Mouse (Mus musculus) lung, postnatal 0 days (tissue): ENCODE measurements around the gene Bcas2. TPM values are rescaled to one million over a fixed set of nuclear protein-coding genes. Genes with fewer than 3 reads are reported as not detected.
"Not testable (repeated sequence)": the region's sequence is repeated elsewhere in the genome, so short reads cannot be mapped to it uniquely, and the experiment has no call there.

Source experiments
- ATAC-seq: fragments of 200-750 bp; cut with Nextera tagmentation; 2 replicates; pipeline ENCODE4 v1.8.0; 2017; ENCODE audit warnings: moderate library complexity
- DNase-seq: peaks from one replicate; pipeline ENCODE4 v3.0.0-alpha.2; 2016; ENCODE audit warnings: low spot score
- H3K27ac ChIP-seq: fragments of 300-500 bp; sonication (generic); 2 replicates; pipeline ENCODE4 v1.5.1; 2014; ENCODE audit warnings: antibody characterized with exemption, mild to moderate bottlenecking, low read length, mixed read lengths
- H3K27me3 ChIP-seq: fragments of 300-500 bp; sonication (generic); replicated peaks from 2 replicates; pipeline ENCODE4 v1.6.1; 2014; ENCODE audit warnings: low read length, mixed read lengths; ENCODE audit not compliant: insufficient read depth
- H3K36me3 ChIP-seq: fragments of 300-500 bp; sonication (generic); 2 replicates; pipeline ENCODE4 v1.6.1; 2014; ENCODE audit warnings: low read length, mixed read lengths; ENCODE audit not compliant: insufficient read depth
- H3K4me1 ChIP-seq: fragments of 300-500 bp; sonication (generic); 2 replicates; pipeline ENCODE4 v1.6.1; 2014; ENCODE audit warnings: antibody characterized with exemption, low read depth, low read length, mixed read lengths; ENCODE audit not compliant: insufficient read depth
- H3K4me2 ChIP-seq: fragments of 300-500 bp; sonication (generic); replicated peaks from 2 replicates; pipeline ENCODE4 v1.6.1; 2014; ENCODE audit warnings: low read depth, mild to moderate bottlenecking, low read length, moderate library complexity, mixed read lengths
- H3K4me3 ChIP-seq: fragments of 300-500 bp; sonication (generic); 2 replicates; pipeline ENCODE4 v1.5.1; 2014; ENCODE audit warnings: low read depth, low read length
- H3K9ac ChIP-seq: fragments of 300-500 bp; sonication (generic); replicated peaks from 2 replicates; pipeline ENCODE4 v1.6.1; 2014; ENCODE audit warnings: low read depth, mild to moderate bottlenecking
- H3K9me3 ChIP-seq: fragments of 300-500 bp; sonication (generic); 2 replicates; pipeline ENCODE4 v1.6.1; 2016; ENCODE audit warnings: low read length, mixed read lengths
- CTCF ChIP-seq: IDR thresholded peaks from 2 replicates; pipeline ENCODE4 v1.5.1; 2016; ENCODE audit warnings: antibody characterized with exemption, mild to moderate bottlenecking
- EP300 ChIP-seq: IDR thresholded peaks from 2 replicates; pipeline ENCODE4 v1.6.1; 2016; ENCODE audit warnings: antibody characterized with exemption, mild to moderate bottlenecking, control low read depth
- WGBS: fragments of 180-500 bp; shearing (Covaris S2); extraction: QIAGEN DNeasy Blood & Tissue Kit; methylation state at CpG from one replicate; pipeline ENCODE4 v1.1.7; 2014; 5-methylcytosine and 5-hydroxymethylcytosine counted together
- polyA plus RNA-seq: library from polyadenylated mRNA; unstranded; fragments of >200 nt; fragmentation: Nextera tagmentation; extraction: Ambion mirVana; gene quantifications from 2 replicates; pipeline ENCODE4 v1.2.1, GENCODE M21; 2015

Bcas2 gene
- polyA plus RNA-seq, 1 experiment from 2014 or later = 89.8 TPM

GRCm38 (mm10) chr3:103207749-103208148, 36.3 kb downstream of the Bcas2 start:
- Histone ChIP-seq H3K27ac (no peak overlapping the region), H3K9me3 (no peaks in the 10 kb centered on the region), H3K36me3 (no peaks in the 10 kb centered on the region), H3K4me3 (no peak overlapping the region), H3K4me1 (no peaks in the 10 kb centered on the region), H3K27me3 (no peaks in the 10 kb centered on the region), H3K4me2 (no peak overlapping the region), H3K9ac (no peak overlapping the region)
- no peak for TF ChIP-seq EP300
- no peak for TF ChIP-seq CTCF
- 53% methylated on average over 5 of the region's 5 CpGs for WGBS
- no peak for ATAC-seq
- no peak for DNase-seq

GRCm38 (mm10) chr3:103208237-103208636, 36.8 kb downstream of the Bcas2 start:
- TF ChIP-seq EP300 (no peak), CTCF (no peak)
- Histone ChIP-seq H3K4me1 (no peaks in the 10 kb centered on the region), H3K4me3 (no peak overlapping the region), H3K27me3 (no peaks in the 10 kb centered on the region), H3K4me2 (no peak overlapping the region), H3K9ac (no peak overlapping the region), H3K9me3 (no peaks in the 10 kb centered on the region), H3K36me3 (no peaks in the 10 kb centered on the region), H3K27ac (no peak overlapping the region)
- ATAC-seq (no peak), DNase-seq (no peak)
- WGBS = 60% methylated on average over 2 of the region's 2 CpGs

GRCm38 (mm10) chr3:103211101-103211500, 39.6 kb downstream of the Bcas2 start:
- Histone ChIP-seq H3K4me2 (no peak overlapping the region), H3K9ac (no peak overlapping the region), H3K27ac (no peak overlapping the region), H3K4me1 (no peaks in the 10 kb centered on the region), H3K9me3 (no peaks in the 10 kb centered on the region), H3K4me3 (no peak overlapping the region), H3K36me3 (no peaks in the 10 kb centered on the region), H3K27me3 (no peaks in the 10 kb centered on the region)
- no peak for TF ChIP-seq EP300
- no peak for TF ChIP-seq CTCF
- ATAC-seq = no peak
- DNase-seq = no peak
- 60% methylated on average over 2 of the region's 2 CpGs for WGBS

- H3K4me1 ChIP-seq = no peaks in the 10 kb centered on the region
- 68% methylated on average over 1 of the region's 1 CpGs for WGBS
- TF ChIP-seq EP300 = no peak
- no peak for TF ChIP-seq CTCF
- no peaks in the 10 kb centered on the region for H3K36me3 ChIP-seq
- no peak overlapping the region for H3K4me3 ChIP-seq
- H3K9ac ChIP-seq = no peak overlapping the region
- no peaks in the 10 kb centered on the region for H3K27me3 ChIP-seq
- H3K4me2 ChIP-seq = no peak overlapping the region
- ATAC-seq = no peak
- DNase-seq = no peak
- no peaks in the 10 kb centered on the region for H3K9me3 ChIP-seq
- no peak overlapping the region for H3K27ac ChIP-seq
These were observed 40.7 kb downstream of the Bcas2 start for GRCm38 (mm10) chr3:103212142-103212541.

GRCm38 (mm10) chr3:103213537-103213936, 42.1 kb downstream of the Bcas2 start:
- ATAC-seq = no peak

GRCm38 (mm10) chr3:103214593-103215285, 43.3 kb downstream of the Bcas2 start:
- H3K9me3 ChIP-seq = no peaks in the 10 kb centered on the region
- no peak for ATAC-seq

More at GRCm38 (mm10) chr3:103213537-103213936, 42.1 kb downstream of the Bcas2 start:
- TF ChIP-seq CTCF = no peak
- no peak for TF ChIP-seq EP300
- DNase-seq = no peak
- WGBS = 62% methylated on average over 5 of the region's 5 CpGs
- no peak overlapping the region for H3K4me2 ChIP-seq
- H3K9me3 ChIP-seq = no peaks in the 10 kb centered on the region
- no peaks in the 10 kb centered on the region for H3K4me1 ChIP-seq
- H3K36me3 ChIP-seq = no peaks in the 10 kb centered on the region
- no peak overlapping the region for H3K9ac ChIP-seq
- H3K4me3 ChIP-seq = no peak overlapping the region
- no peak overlapping the region for H3K27ac ChIP-seq
- no peaks in the 10 kb centered on the region for H3K27me3 ChIP-seq

GRCm38 (mm10) chr3:103215399-103215798, 43.9 kb downstream of the Bcas2 start:
- H3K27ac ChIP-seq, H3K4me1 ChIP-seq, ATAC-seq, H3K9me3 ChIP-seq, H3K9ac ChIP-seq, DNase-seq, H3K4me2 ChIP-seq, H3K27me3 ChIP-seq, H3K4me3 ChIP-seq, H3K36me3 ChIP-seq: not testable (repeated sequence)
- WGBS = 86% methylated on average over 8 of the region's 8 CpGs

More at GRCm38 (mm10) chr3:103214593-103215285, 43.3 kb downstream of the Bcas2 start:
- Histone ChIP-seq H3K4me1 (no peaks in the 10 kb centered on the region), H3K27me3 (no peaks in the 10 kb centered on the region), H3K4me2 (no peak overlapping the region), H3K36me3 (no peaks in the 10 kb centered on the region), H3K4me3 (no peak overlapping the region), H3K27ac (no peak overlapping the region), H3K9ac (no peak overlapping the region)
- TF ChIP-seq EP300 (no peak), CTCF (no peak)
- DNase-seq = no peak
- 76% methylated on average over 8 of the region's 8 CpGs for WGBS
